Mouse (Mus musculus) heart, postnatal 4 days (tissue): ENCODE measurements at regions not wholly inside any gene's neighbourhood (a gene's known extent, or its start where the extent isn't known, plus 50 kb on each side); places are given as distances from the start of the nearest gene placed in this dataset.

Experiments used
- DNase-seq: peaks from one replicate; pipeline ENCODE4 v3.0.0; 2021

GRCm38 (mm10) chr11:22644877-22645276, 133.0 kb downstream of the Tmem17 start:
- DNase-seq, result no peak

- no peak for DNase-seq
Observed at GRCm38 (mm10) chr11:22646192-22646936, 134.5 kb downstream of the Tmem17 start.

DNA sequence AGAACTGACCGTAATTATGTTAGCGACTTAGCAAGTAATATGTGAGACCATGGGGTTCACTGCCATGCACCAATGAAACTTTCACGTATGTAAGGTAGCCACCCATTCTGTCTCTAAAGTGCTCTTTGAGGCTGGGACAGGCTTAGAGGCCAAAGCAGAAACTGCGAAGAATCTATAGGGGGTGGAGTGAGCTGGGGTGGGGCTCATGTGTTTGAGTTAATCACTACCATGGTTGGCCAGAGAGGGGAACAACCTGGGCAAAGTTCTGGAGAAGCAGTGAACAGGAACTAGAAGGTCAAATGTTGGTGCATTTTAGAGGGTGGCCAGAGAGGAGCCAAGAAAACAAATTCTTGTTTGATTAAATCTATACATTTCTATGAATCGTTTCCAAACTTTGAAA, 136.4 kb downstream of the Tmem17 start:
- no peak for DNase-seq

DNA sequence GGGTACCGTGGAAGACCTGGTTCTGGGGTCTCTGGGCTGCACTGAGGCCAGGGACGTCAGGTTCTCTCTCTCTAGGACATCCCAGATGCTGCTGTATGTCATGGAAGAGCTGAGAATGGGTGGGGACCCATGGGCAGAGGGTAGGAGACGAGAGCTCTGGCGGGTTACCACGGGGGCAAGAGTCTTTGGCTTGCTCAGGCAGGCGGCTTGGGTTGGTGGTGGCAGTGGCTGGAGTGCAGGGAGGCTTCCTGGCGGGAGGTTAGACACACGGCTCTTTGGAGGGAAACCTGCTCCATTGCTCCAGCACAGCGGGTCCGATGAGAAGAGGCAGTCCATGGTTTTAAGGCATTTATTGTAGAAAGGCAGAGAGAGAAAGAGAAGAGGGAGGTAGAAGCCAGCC, 138.9 kb downstream of the Tmem17 start:
- DNase-seq, result no peak

- no peak for DNase-seq
Observed at GRCm38 (mm10) chr11:22651313-22651712, 139.4 kb downstream of the Tmem17 start.

DNA sequence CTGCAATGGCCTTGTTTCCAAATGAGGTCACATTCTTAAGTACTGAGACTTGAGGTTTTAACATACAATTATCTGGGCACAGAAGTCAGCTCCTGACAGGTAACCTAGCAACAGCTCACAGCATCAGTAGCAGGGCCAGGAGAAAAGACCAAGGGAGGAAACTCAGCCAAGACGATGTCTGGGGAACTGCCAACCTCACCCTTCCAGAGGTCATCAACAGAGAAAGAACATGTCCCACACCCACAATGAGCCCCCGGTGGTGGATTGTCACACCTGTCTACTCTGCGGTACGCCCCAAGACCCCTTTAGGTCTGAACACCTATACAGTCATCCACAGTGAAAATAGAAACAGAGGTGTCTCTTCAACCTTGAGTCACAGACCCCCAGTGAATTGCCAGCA, 140.0 kb downstream of the Tmem17 start:
- DNase-seq, result no peak

DNA sequence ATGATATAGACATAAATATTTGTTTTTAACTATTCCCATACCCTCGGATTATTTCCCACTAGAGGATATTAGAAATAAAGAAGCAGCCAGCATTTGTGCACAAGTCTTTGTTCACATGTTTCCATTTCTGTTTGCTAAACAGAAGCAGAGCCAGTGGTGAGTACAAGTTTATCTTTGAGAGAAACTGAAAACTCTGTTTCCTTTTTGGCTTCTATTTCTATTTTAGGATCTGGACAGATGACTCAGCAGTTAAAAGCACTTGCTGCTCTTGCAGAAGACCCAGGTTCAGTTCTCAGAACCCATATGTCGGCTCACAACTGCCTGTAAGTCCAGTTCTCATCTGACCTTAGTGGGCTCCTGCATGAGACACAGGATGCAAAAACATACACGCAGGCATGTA, 141.0 kb downstream of the Tmem17 start:
- DNase-seq, result no peak

GRCm38 (mm10) chr11:22653366-22653765, 141.5 kb downstream of the Tmem17 start:
- DNase-seq, result no peak

DNA sequence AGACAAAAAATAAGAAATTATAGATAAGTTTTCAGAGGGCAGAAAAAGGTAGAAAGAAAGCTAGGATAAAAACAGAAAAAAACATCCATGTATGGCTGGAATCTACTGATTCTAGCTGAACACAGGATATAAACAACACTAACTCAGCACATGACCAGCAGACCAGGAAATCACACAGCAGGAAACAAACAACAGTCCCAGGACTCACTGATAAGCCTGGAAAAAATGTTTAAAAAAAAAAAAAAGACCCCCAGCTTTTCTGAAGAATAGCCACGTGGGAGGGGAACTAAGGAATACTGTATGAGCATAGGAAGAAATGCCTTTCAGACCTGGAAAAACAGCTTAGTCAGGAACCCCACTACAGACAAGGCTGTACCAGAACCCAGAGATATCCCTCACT, 145.7 kb downstream of the Tmem17 start:
- DNase-seq, result no peak

GRCm38 (mm10) chr11:22661072-22661471, 149.2 kb downstream of the Tmem17 start:
- DNase-seq, result no peak

DNA sequence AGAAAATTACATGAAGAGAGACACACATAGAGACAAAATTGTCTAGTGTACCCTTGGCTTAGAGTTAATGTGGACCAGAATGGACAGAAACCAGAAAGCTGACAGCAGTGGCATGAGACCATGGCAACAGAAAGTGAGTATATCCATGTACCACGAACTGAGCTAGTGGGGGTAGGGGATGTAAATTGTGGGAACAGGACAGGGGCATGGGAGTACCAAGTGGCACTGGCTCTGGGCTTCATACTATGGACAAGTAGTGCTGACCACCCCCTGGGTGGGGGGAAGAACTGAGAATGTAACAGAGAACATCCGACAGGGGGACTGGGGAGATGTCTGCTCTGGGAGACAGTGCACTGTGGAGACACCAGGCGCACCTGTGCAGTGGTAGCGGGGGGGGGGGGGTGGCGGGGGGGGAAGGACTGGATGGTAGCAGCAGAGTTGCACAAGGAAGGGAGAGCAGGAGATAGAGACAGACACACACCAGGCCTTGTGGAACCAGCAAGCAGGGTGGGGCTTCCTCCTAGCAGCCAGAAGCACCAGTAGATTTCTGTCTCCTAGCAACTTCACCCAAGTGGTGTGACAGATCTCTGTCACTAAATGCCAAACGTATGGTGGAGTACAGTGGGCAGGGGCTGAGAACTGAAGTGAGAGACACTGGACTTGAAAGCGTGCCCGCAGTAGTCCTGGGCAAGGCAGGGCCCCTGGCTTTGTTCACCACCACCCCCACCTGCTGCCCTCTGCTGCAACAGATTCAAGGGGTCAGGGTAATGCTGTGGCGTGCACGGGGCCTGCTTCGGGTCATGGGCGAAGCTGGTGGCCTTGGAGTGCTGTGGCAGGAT, 150.0 kb downstream of the Tmem17 start:
- DNase-seq, result no peak

- no peak for DNase-seq
Observed at GRCm38 (mm10) chr11:22665978-22666377, 154.1 kb downstream of the Tmem17 start.

GRCm38 (mm10) chr11:22666378-22666777, 154.5 kb downstream of the Tmem17 start:
- no peak for DNase-seq

DNA sequence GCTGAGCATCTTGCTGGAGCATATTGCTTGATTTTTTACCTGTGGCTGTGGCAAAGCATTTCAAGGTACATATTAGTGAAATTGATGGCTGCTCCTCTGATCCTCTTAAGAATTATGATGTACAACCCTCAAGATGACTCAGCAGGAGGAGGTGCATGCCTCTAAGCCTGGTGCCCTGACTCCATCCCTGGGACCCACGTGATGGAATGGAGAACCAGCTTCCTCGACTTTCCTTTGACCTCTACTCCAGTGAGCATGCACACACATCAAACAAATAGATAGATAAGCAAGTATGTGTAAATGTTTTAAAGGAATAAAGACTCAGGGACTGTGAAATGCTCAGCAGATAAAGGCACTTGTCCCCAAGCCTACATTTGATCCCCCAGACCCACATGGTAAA, 156.3 kb downstream of the Tmem17 start:
- DNase-seq, result no peak

GRCm38 (mm10) chr11:22669267-22669666, 157.4 kb downstream of the Tmem17 start:
- no peak for DNase-seq

GRCm38 (mm10) chr11:22671791-22672490, 160.1 kb downstream of the Tmem17 start:
- DNase-seq, result no peak

DNA sequence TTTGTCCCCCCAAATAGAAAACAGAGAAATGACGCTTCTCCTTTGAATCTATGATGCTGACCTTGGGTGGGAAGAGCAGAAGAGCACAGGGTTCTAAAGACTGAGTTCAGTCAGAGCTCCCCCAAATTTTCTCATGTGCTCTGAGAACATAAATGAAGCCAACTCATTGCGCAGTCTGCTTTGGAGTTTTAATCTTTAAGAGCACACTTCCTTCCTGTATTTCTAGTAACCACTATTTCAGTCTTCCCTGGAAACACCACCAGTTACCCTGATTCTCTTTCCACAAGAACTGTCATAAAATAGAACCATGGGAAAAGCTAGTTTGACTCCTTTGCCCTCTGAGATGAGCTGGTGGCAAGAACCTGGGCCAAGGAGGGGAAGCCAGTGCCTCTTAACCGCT, 163.2 kb downstream of the Tmem17 start:
- DNase-seq, result no peak

- DNase-seq, result no peak
Observed at GRCm38 (mm10) chr11:22675754-22676153, 163.9 kb downstream of the Tmem17 start.

GRCm38 (mm10) chr11:22677337-22677736, 165.4 kb downstream of the Tmem17 start:
- peak; percentile 42 for DNase-seq

DNA sequence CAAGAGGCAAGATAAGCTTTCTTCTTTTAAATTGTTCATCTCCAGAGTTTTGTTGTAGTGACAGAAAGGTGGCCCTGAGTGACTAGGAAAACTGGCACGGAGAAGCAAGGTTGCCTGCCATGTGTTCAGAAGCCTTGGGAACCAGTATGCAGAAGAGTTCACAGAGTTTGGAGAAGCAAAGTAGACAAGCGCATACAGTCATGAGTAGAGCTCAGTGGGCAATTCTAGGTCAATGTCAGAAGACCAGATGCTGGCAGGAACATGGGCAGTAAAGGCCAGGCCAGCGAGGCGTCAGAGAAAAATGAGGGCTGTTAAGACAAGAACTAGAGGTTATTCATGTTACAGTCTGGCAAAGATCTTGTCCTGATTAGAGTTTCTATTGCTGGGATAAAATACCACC, 172.7 kb downstream of the Tmem17 start:
- no peak for DNase-seq

DNA sequence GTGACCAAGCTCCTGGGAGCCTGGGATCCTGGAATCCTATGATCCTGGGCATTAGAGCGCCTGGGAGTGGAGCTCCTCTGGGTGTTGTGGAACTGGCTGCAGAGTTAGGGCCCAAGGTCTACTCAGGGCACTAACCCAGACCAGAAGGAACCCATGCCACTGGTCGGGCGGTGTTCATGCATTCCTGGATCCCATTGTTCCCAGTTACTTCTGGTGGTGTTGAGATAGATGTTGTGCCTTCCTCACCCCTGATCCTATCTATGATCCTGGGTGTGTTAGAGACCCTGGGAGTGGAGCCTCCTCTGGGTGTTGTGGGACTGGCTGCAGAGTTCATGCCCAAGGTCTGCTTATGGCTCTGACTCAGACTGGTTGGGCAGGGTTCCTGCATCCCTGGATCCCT, 169.9 kb downstream of the B3gnt2 start:
- DNase-seq, result no peak

- DNase-seq, result no peak
Observed at GRCm38 (mm10) chr11:22692281-22692857, 168.4 kb downstream of the B3gnt2 start.

- DNase-seq, result no peak
Observed at GRCm38 (mm10) chr11:22692941-22693341, 167.8 kb downstream of the B3gnt2 start.
